Mouse (Mus musculus): ENCODE data around the gene Ppp4r1. TPM values are rescaled to one million over a fixed set of nuclear protein-coding genes. Genes with fewer than 3 reads are reported as not detected.

The Ppp4r1 gene
- total and polyA plus RNA-seq, 3 experiments, result 12.9 to 17.1 (median 13.6) TPM

GRCm38 (mm10) chr17:65854006-65854405 is 71.6 kb downstream of the Ppp4r1 start:
- in situ Hi-C loops (cut with MboI; ENCODE audit: low pct_ligation_motif_present, low pct_unique_long_range_greater_than_20kb, low sequenced_read_pairs), result no loop called here
- H3K9me3 ChIP-seq (replicated peaks; ENCODE audit: low read length), result peaks cover 10% of the 10 kb centered on the region

GRCm38 (mm10) chr17:65857617-65858016 is 75.2 kb downstream of the Ppp4r1 start:
- dilution Hi-C loops (cut with MboI; ENCODE audit: extremely low pct_ligation_motif_present, extremely low pct_unique_long_range_greater_than_20kb, low sequenced_read_pairs), result no loop called here
- Histone ChIP-seq H3K27ac (ENCODE audit: insufficient read depth, low read depth) (no peak overlapping the region), H3K36me3 (replicated peaks in 1 of 2; ENCODE audit: control insufficient read depth in 1 of 2, insufficient read depth in 1 of 2, low read length in 1 of 2) (peaks cover 50 to 81% of the 10 kb centered on the region in 2 experiments), H3K27me3 (replicated peaks) (no peaks in the 10 kb centered on the region), H3K4me2 (ENCODE audit: insufficient read depth, low read depth, poor library complexity, severe bottlenecking) (no peak overlapping the region), H3K79me2 (replicated peaks; ENCODE audit: control insufficient read depth, extremely low read depth, insufficient read depth, poor library complexity, severe bottlenecking) (no peaks in the 10 kb centered on the region), H3K9ac (ENCODE audit: insufficient read depth, low read depth) (no peak overlapping the region), H3K4me1 (ENCODE audit: control insufficient read depth in 1 of 2, insufficient read depth in 2 of 2) (no peaks in the 10 kb centered on the region), H3K4me3 (replicated peaks in 1 of 3; ENCODE audit: low read depth in 2 of 3, low read length in 2 of 3, poor library complexity in 1 of 3) (no peak overlapping the region), H3K9me3 (replicated peaks; ENCODE audit: low read length) (peaks cover 10% of the 10 kb centered on the region)
- TF ChIP-seq SMC3 (IDR thresholded peaks at IDR 0.05; ENCODE audit: low read depth, low read length) (no peak), JUND (conservative IDR thresholded peaks at IDR 0.05; ENCODE audit: low read depth, low read length) (no peak), ETS1 (conservative IDR thresholded peaks at IDR 0.05; ENCODE audit: low read depth, low read length) (no peak), ZMIZ1 (IDR thresholded peaks at IDR 0.05; ENCODE audit: low read depth, low read length) (no peak), PAX5 (IDR thresholded peaks at IDR 0.05; ENCODE audit: low read length) (no peak), RAD21 (IDR thresholded peaks at IDR 0.05; ENCODE audit: low read depth, low read length) (no peak), MEF2A (IDR thresholded peaks at IDR 0.05; ENCODE audit: borderline replicate concordance, low read depth, low read length) (no peak), CHD2 (IDR thresholded peaks at IDR 0.05; ENCODE audit: low read length) (no peak), ZNF384 (IDR thresholded peaks at IDR 0.05; ENCODE audit: low read depth, low read length) (no peak), MAX (IDR thresholded peaks at IDR 0.05; ENCODE audit: low read length) (no peak), BHLHE40 (IDR thresholded peaks at IDR 0.05; ENCODE audit: low read depth, low read length) (no peak), USF2 (conservative IDR thresholded peaks at IDR 0.05; ENCODE audit: low read depth, low read length) (no peak), ZKSCAN1 (IDR thresholded peaks at IDR 0.05; ENCODE audit: borderline replicate concordance, low read depth, low read length) (no peak), POLR2A (IDR thresholded peaks at IDR 0.05; ENCODE audit: low read depth, low read length) (no peak), TBP (conservative IDR thresholded peaks at IDR 0.05; ENCODE audit: low read depth, low read length) (no peak)
- no peak for DNase-seq (ENCODE audit: extremely low read depth)
- in situ Hi-C loops (cut with MboI; ENCODE audit: low pct_ligation_motif_present, low pct_unique_long_range_greater_than_20kb, low sequenced_read_pairs), result no loop called here

More at GRCm38 (mm10) chr17:65854006-65854405, 71.6 kb downstream of the Ppp4r1 start:
- DNase-seq (ENCODE audit: extremely low read depth), result no peak
- no peak overlapping the region for H3K27ac ChIP-seq (ENCODE audit: insufficient read depth, low read depth)
- no peak overlapping the region for H3K9ac ChIP-seq (ENCODE audit: insufficient read depth, low read depth)
- H3K4me2 ChIP-seq (ENCODE audit: insufficient read depth, low read depth, poor library complexity, severe bottlenecking), result no peak overlapping the region
- no peaks in the 10 kb centered on the region for H3K79me2 ChIP-seq (replicated peaks; ENCODE audit: control insufficient read depth, extremely low read depth, insufficient read depth, poor library complexity, severe bottlenecking)
- no peaks in the 10 kb centered on the region for H3K27me3 ChIP-seq (replicated peaks)
- TF ChIP-seq UBTF (IDR thresholded peaks at IDR 0.05; ENCODE audit: low read depth, low read length) (no peak), USF2 (conservative IDR thresholded peaks at IDR 0.05; ENCODE audit: low read depth, low read length) (no peak)
- dilution Hi-C loops (cut with MboI; ENCODE audit: extremely low pct_ligation_motif_present, extremely low pct_unique_long_range_greater_than_20kb, low sequenced_read_pairs), result no loop called here
- peaks cover 7 to 27% of the 10 kb centered on the region in 2 experiments for H3K4me1 ChIP-seq (ENCODE audit: control insufficient read depth in 1 of 2, insufficient read depth in 2 of 2)
- no peak overlapping the region for H3K4me3 ChIP-seq (replicated peaks in 1 of 3; ENCODE audit: low read depth in 2 of 3, low read length in 2 of 3, poor library complexity in 1 of 3)
- peaks cover 55 to 91% of the 10 kb centered on the region in 2 experiments for H3K36me3 ChIP-seq (replicated peaks in 1 of 2; ENCODE audit: control insufficient read depth in 1 of 2, insufficient read depth in 1 of 2, low read length in 1 of 2)
